Mouse (Mus musculus): ENCODE results near the gene Npw.

The Npw gene

DNA sequence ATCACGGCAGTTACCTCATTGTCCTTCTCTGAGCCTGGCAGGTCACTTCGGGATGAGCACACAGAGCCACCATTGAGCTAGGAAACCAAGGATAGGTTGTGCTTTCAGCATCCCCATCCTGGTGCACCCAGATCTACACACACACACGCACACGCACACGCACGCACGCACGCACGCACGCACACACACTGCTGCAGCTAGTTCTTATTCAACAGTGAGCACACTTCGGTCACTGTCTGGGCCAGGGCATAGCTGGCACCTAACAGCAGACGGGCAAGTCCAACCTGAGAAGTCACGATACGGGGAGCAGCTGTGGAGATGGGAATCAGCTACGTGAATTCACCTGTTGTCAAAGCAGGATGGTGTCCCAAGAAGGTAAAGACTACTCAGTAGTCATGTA is 17.7 kb downstream of the Npw start:
- DNase-seq (ENCODE audit: low spot score in 2 of 2): no peak

GRCm38 (mm10) chr17:24640119-24640518 is 18.1 kb downstream of the Npw start:
- DNase-seq (ENCODE audit: low spot score in 2 of 2): no peak

DNA sequence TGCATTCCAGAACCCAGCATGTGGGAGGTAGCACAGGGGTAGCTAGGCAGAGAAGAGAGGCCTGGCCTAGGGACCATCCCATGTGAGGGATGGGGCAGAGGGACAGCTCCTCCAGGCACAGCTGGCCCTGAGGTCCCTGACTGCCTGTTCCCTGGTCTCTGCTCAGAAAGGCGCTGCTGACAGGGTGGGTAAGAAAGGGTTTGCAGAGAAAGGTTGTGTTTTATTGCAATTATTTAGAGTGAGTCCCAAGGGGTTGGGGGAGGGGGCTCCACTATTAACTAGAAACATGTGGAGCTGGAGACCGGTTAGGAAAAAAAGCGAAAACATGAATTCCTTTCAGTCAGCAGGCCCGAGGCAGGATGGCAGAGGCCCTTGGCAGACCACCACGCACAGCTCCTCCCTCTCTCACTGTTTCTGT is 18.7 kb downstream of the Npw start:
- no peak for DNase-seq (ENCODE audit: low spot score in 2 of 2)

DNA sequence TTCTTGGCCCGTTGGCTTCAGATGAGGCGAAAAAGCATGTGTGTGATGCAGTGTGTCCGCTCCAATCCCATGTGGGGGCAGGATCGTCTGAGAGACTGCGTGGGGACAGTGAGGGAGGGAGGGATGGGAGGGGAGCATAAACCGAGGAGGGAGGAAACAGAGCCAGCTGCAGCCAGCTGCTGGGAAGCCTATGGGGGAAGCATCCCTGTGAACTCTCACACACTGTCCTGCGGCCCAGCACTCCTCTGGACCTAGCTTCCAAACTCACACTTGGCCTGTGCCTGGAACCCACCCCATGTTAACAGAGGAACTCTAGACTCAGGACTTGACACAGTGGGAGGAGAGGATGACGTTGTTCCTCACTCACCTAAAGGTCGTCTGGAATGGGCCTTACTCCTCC is 19.4 kb downstream of the Npw start:
- no peak for DNase-seq (ENCODE audit: low spot score in 2 of 2)

DNA sequence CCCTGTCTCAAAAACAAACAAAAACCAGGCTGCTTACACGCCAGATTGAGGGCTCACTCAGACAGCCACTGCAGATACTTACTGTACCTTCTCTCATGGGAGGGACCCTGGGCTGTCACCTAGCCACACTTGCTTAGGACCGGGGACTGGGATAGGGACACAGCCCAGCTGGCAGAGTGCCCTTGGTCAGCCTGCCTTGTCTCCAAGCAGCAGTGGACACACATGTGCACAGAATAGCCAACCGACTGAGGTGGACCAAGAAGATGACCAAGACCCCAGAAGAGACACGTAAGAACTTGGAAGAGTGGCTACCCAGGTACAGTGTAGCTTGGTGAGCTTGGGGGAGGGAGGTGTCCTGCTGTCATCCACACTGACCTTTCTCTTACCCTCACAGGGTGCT is 20.0 kb downstream of the Npw start:
- no peak for DNase-seq (ENCODE audit: low spot score in 2 of 2)

GRCm38 (mm10) chr17:24636781-24637481 is 21.3 kb downstream of the Npw start:
- DNase-seq (ENCODE audit: low spot score in 2 of 2): no peak

DNA sequence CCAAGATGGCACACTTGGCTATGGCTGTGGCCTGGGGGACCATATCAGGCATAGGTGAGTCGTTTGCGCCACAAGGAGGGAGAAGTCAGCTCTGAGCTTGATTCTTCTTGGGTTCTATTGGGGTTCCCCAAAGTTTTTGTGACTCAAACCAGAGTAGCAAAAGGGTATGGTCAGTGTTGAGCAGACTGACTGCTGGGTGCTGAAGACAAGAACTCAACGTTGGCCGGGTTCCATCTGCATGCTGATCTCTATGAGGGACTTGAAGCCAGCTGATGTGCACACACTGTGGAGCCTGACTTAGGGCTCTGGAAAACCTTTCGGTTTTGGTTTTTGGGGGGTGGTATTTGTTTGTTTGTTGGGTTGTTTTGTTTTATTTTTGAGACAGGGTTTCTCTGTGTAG is 22.6 kb downstream of the Npw start:
- no peak for DNase-seq (ENCODE audit: low spot score in 2 of 2)

DNA sequence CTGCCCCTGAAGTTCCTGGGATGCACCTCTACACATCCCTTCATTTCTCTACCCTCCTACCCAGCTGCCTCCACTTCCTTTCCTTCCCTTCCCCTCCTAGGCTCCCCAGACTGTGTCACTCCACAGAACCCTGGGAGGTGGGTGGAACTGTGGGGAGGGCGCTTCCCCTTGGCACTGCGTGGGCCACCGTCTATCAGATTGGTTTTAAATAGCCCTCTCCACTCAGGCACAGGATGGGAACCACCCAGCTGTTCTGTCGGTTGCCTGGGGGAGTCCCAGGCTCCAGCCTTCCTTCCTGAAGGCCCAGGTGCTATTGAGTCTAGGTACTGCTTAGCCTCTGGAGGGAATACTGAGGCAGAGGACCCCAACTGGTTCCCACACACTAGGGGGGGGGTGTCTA is 23.2 kb downstream of the Npw start:
- peak in 1 of 2 experiments; percentile 34 for DNase-seq (ENCODE audit: low spot score in 2 of 2)

- DNase-seq (ENCODE audit: low spot score in 2 of 2): no peak
Observed at GRCm38 (mm10) chr17:24633831-24634230, 24.4 kb downstream of the Npw start.

DNA sequence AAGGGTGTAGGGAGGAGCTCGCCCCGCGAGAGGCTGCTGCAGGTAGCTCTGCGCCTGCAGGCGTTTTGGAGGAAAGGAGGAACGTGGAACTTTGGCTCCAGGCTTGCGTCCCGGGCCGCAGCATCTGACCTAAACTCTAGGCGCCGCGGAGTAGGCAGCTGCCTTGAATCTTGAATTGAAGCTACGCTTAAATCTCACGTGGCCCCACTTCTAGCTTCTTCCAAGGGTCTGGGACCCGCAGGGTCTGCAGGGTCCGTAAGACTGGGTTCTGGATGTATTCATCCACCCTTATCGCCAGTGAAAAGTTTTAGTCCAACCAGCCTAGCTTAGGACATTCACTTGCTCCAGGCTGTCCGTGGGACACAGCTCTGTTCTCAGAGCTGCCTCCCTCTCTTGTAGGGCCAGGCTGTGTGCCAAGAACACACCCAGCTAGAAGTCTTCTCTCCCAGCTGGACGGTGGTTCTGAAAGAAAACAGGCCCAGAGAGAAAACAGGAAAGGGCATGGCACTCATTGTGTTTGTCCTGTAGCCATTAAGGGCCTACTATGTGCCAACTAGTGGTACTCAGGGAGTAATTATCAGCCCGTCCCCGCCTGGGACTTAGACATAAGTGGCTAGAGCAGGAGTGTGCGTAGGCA is 25.3 kb downstream of the Npw start:
- DNase-seq (ENCODE audit: low spot score in 2 of 2): no peak

DNA sequence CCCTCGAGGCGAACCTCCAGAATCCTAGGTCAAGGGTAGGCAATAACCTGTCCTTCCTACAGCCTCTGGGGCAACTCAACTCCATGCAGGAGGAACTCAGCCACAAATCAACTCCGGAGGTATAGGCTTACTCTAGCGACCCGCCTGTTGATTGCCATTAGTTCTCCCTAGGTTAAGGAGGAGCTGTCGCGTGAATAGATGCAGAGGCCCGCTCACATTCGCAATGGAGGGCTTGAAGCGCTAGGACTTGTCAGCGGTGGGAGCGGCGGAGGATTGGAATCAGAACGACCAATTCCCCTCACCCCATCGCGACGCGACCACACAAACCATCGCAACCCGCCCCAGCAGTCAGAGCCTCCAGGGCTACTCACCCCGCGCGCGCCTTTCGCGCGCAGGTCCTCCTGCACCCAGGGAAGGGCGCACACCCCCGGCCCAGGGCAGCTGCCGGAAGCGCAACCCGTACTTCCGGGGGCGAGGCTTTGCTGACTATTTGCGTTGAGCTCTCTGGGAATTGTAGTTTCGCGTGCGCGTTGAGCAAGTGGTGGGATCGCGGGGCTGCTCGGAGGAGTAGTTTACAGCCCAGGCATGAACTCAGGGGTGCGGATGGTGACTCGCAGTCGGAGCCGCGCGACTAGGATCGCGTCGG is 26.0 kb downstream of the Npw start, which contains the start of the genes Tsc2 and Nthl1:
Tsc2 (minus strand) TSS at position 464 of the 646 bp plus-strand sequence.
Nthl1 (plus strand) TSS at position 514 of the 646 bp plus-strand sequence.
- peak; percentile 60 to 71 for DNase-seq (ENCODE audit: low spot score in 2 of 2)

GRCm38 (mm10) chr17:24630072-24630471 is 28.2 kb downstream of the Npw start:
- DNase-seq (ENCODE audit: low spot score in 2 of 2): no peak

GRCm38 (mm10) chr17:24628646-24629045 is 29.6 kb downstream of the Npw start:
- peak; percentile 63 to 68 for DNase-seq (ENCODE audit: low spot score in 2 of 2)

DNA sequence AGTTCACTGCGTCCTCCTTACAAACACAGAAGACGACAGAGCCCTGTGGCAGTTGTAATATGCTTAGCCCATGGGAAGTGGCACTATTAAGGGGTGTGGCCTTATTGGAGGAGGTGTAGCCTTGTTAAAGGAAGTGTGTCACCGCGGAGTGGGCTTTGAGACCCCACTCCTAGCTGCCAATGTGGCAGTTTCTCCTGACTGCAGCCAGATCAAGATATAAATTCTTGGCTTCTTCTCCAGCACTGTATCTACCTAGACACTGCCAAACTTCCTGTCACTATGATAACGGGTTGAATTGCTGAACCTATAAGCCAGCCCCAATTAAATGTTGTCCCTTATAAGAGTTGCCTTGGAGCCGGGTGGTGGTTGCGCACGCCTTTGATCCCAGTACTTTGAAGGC is 32.8 kb downstream of the Npw start:
- no peak for DNase-seq (ENCODE audit: low spot score in 2 of 2)

DNA sequence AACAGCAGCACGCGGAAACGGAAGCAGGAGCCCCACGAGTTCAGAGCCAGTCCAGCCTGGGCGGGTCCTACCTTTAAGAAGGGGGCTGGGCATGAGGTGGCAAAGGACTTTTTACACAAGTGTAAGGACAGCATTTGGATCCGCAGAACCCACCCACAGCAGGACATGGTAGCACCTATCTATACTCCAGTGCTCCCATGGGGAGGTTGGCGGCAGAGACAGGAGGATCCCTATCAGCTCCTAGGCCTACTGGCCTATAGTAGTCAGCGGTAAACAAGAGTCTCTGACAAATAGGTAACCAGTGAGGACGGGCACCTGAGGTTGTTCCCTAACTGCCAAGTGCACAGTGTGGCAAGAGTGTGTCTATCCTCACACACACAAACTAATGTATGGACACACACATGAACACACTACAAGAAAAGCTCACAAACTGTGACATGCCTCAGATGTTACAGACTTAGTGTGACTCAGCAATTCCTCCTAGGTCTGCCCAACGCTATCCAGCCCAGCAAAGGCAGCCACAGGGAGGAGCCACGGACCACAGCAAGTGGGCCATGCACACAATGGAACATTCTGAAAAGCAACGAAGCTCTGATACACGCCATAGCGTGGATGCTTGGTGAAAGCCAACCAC is 40.6 kb downstream of the Npw start:
- DNase-seq (ENCODE audit: low spot score in 2 of 2): no peak

GRCm38 (mm10) chr17:24610711-24611110 is 47.5 kb downstream of the Npw start:
- DNase-seq (ENCODE audit: low spot score in 2 of 2): no peak

DNA sequence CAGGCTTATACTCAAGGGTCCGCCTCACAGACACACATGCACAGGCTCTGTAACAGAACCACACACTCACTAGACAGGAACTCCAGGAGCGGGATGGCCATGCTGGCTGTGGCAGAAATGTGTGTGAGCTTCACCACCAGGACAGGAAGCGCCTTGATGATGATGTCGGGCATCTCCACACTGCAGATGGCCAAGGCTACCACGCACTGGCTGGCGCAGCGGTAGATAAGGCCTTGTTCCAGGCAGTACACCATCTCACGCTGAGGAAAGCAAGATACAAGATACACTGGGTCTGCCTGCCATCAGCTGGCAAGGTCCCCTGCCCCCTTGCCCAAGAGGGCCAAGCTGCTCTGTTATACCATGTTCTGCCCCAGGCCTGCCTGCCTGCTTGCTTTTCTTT is 49.4 kb downstream of the Npw start:
- no peak for DNase-seq (ENCODE audit: low spot score in 2 of 2)

GRCm38 (mm10) chr17:24608370-24608769 is 49.9 kb downstream of the Npw start:
- no peak for DNase-seq (ENCODE audit: low spot score in 2 of 2)
